Mouse (Mus musculus) C2C12 (cell line): ENCODE measurements at regions not wholly inside any gene's neighbourhood (a gene's known extent, or its start where the extent isn't known, plus 50 kb on each side); places are given as distances from the start of the nearest gene placed in this dataset.

Experiments
- CTCF ChIP-seq: IDR thresholded peaks from one replicate; pipeline ENCODE4 v1.5.1; 2011; ENCODE audit not compliant: control insufficient read depth, insufficient read depth, insufficient read length
- MAX ChIP-seq: IDR thresholded peaks from one replicate; pipeline ENCODE4 v1.6.1; 2011; ENCODE audit warnings: mild to moderate bottlenecking, control low read depth
- MYOD1 ChIP-seq: IDR thresholded peaks from one replicate; pipeline ENCODE4 v1.6.1; 2011; ENCODE audit warnings: low read depth; ENCODE audit not compliant: control insufficient read depth, insufficient read length
- USF1 ChIP-seq: IDR thresholded peaks from one replicate; pipeline ENCODE4 v1.6.1; 2011; ENCODE audit warnings: low read depth, mild to moderate bottlenecking, control low read depth, moderate library complexity

DNA sequence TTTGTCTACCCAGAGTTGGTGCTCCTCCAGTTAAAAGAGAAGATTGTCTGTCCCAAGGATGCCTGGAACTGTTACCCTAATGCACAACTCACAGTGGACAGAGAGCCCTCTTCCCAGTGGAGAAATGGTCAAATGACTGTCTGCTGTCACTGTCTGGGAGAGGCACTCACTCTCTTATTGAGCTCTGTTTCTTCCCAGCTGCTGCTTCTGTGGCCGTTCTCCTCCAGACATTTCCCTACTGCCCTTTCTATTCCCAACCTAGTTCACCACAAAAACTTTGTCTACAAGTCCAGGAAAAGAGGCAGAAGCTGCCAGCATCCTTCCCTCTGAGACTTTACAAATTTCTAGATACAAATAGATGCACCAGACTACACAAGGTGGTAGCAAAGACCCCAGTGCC, 95.2 kb downstream of the Tent5c start:
- TF ChIP-seq CTCF (no peak), MAX (no peak), USF1 (no peak), MYOD1 (no peak)
